Mouse (Mus musculus): ENCODE data around the gene Ptpdc1.

- TF ChIP-seq GATA1 (IDR thresholded peaks at IDR 0.05; ENCODE audit: borderline replicate concordance, low read length) (no peak), TAL1 (conservative IDR thresholded peaks at IDR 0.05; ENCODE audit: low read depth, low read length) (no peak)
Measured at GRCm38 (mm10) chr13:48577836-48578235, 47.6 kb downstream of the Ptpdc1 start.

Data from G1E (cell line).